In the genomic region with DNA sequence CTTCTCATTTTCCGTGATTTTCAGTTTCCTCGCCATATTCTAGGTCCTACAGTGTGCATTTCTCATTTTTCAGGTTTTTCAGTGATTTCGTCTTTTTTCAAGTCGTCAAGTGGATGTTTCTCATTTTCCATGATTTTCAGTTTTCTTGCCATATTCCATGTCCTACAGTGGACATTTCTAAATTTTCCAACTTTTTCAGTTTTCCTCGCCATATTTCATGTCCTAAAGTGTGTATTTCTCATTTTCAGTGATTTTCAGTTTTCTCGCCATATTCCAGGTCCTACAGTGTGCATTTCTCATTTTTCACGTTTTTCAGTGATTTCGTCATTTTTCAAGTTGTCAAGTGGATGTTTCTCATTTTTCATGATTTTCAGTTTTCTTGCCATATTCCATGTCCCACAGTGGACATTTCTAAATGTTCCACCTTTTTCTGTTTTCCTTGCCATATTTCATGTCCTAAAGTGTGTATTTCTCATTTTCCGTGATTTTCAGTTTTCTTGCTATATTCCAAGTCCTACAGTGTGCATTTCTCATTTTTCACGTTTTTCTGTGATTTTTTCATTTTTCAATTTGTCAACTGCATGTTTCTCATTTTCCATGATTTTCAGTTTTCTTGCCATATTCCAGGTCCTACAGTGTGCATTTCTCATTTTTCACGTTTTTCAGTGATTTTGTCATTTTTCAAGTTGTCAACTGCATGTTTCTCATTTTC, we compare ENCODE assay signal across 7 mouse cellular contexts. TPM values are rescaled to one million over a fixed set of nuclear protein-coding genes. Genes with fewer than 3 reads are reported as not detected.
A peak's percentile ranks its signal among the peaks of the same experiment; 100 is the strongest.
DNase-seq lines count a peak whose midpoint lies in the region; ATAC-seq and TF ChIP-seq lines count a peak whose summit lies in the region.
"Not testable (repeated sequence)": the region's sequence is repeated elsewhere in the genome, so short reads cannot be mapped to it uniquely, and the experiment has no call there.

No protein-coding gene starts in this region.

- not testable (repeated sequence) for H3K4me2 ChIP-seq in midbrain, embryonic 11.5 days

- not testable (repeated sequence) for H3K27ac ChIP-seq in kidney, adult 2 months (ENCODE audit: insufficient read depth, low read depth, low read length); midbrain, embryonic 11.5 days (ENCODE audit: low read depth, low read length)

- TF ChIP-seq CTCF in kidney, adult 2 months (conservative IDR thresholded peaks at IDR 0.05; ENCODE audit: insufficient read depth, insufficient read length, low read depth, low read length): not testable (repeated sequence)

- TF ChIP-seq POLR2A in kidney, adult 2 months (IDR thresholded peaks at IDR 0.05; ENCODE audit: low read depth, low read length): not testable (repeated sequence)

- H3K36me3 ChIP-seq in kidney, adult 2 months (ENCODE audit: control insufficient read depth, insufficient read depth, low read length); midbrain, embryonic 11.5 days (ENCODE audit: control insufficient read depth, insufficient read depth, low read length): not testable (repeated sequence)

- H3K27me3 ChIP-seq in kidney, adult 2 months (replicated peaks; ENCODE audit: control insufficient read depth, insufficient read depth, low read length); midbrain, embryonic 11.5 days (ENCODE audit: control insufficient read depth, insufficient read depth, low read length): not testable (repeated sequence)

- not testable (repeated sequence) for H3K4me3 ChIP-seq in kidney, adult 2 months (ENCODE audit: insufficient read depth, low read depth, low read length); midbrain, embryonic 11.5 days (ENCODE audit: low read depth, low read length)

- not testable (repeated sequence) for H3K9ac ChIP-seq in midbrain, embryonic 11.5 days (ENCODE audit: low read length)

- WGBS in kidney, adult 2 months: 72% methylated on average over 9 of the region's 11 CpGs
- WGBS in midbrain, embryonic 11.5 days: 59% methylated on average over 8 of the region's 11 CpGs

- not testable (repeated sequence) for H3K4me1 ChIP-seq in kidney, adult 2 months (ENCODE audit: control insufficient read depth, insufficient read depth, low read length); midbrain, embryonic 11.5 days (ENCODE audit: control insufficient read depth, insufficient read depth, low read length)

- intact Hi-C loops in left cerebral cortex, postnatal 4 days (cut with DNase I): not testable (repeated sequence)

- 0 out of 2 replicates have a peak, but pooled peaks have one; percentile 55 for ATAC-seq in erythroblast, adult 5-6 weeks (replicated peaks; ENCODE audit: low FRiP score, poor library complexity, severe bottlenecking)
- ATAC-seq in midbrain, embryonic 11.5 days (ENCODE audit: low FRiP score): peak; percentile 87

- H3K9me3 ChIP-seq in midbrain, embryonic 11.5 days (ENCODE audit: control insufficient read depth, low read length): not testable (repeated sequence)

- peak; percentile 2 to 92 for DNase-seq in adrenal gland, postnatal 36 days
- peak; percentile 100 for DNase-seq in heart, adult 9 months (ENCODE audit: low spot score in 2 of 2)
- DNase-seq in kidney, adult 2 months: peak; percentile 99
- DNase-seq in left cerebral cortex, postnatal 4 days: peak; percentile 80
- DNase-seq in midbrain, embryonic 11.5 days (ENCODE audit: low spot score, missing footprints): peak; percentile 91
- DNase-seq in spleen, adult 12 weeks (ENCODE audit: low spot score): peak; percentile 100

RNA-seq across cellular contexts. Expression of gene Gm11168, which starts 1.0 kb away (rescaled TPM):
- not detected for total RNA-seq in adrenal gland, postnatal 36 days (2021)
- 3.8 and 12.3 TPM in 2 replicates for total RNA-seq in erythroblast, adult 5-6 weeks (2015; ENCODE audit: low replicate concordance)
- total RNA-seq in erythroblast, adult 5-6 weeks (2017; ENCODE audit: low replicate concordance): 8.1 and 36.2 TPM in 2 replicates
- not detected in 2 replicates for polyA plus RNA-seq in kidney, adult 2 months (2012; rRNA removed)
- total RNA-seq in left cerebral cortex, postnatal 4 days (2021): not detected
- 0.34 TPM in 1 of 2 replicates, not detected in the other for polyA plus RNA-seq in midbrain, embryonic 11.5 days (2014; fragmentation: Nextera tagmentation; extraction: Ambion mirVana)

RNA-seq across cellular contexts. Expression of gene Gm10722, which starts 1.4 kb away (rescaled TPM):
- total RNA-seq in adrenal gland, postnatal 36 days (2021): not detected
- not detected in 2 replicates for total RNA-seq in erythroblast, adult 5-6 weeks (2015; ENCODE audit: low replicate concordance)
- 10.9 and 17.0 TPM in 2 replicates for total RNA-seq in erythroblast, adult 5-6 weeks (2017; ENCODE audit: low replicate concordance)
- not detected in 2 replicates for polyA plus RNA-seq in kidney, adult 2 months (2012; rRNA removed)
- total RNA-seq in left cerebral cortex, postnatal 4 days (2021): not detected
- polyA plus RNA-seq in midbrain, embryonic 11.5 days (2014; fragmentation: Nextera tagmentation; extraction: Ambion mirVana): not detected in 2 replicates

RNA-seq across cellular contexts. Expression of gene Gm10721, which starts 10.8 kb away (rescaled TPM):
- total RNA-seq in adrenal gland, postnatal 36 days (2021): 1 to 10 TPM in 1 of 2 experiments, under 1 TPM in 1; 0.49 to 1.6 TPM
- total RNA-seq in erythroblast, adult 5-6 weeks (2015; ENCODE audit: low replicate concordance): 6.5 and 7.5 TPM in 2 replicates
- 19.3 and 30.7 TPM in 2 replicates for total RNA-seq in erythroblast, adult 5-6 weeks (2017; ENCODE audit: low replicate concordance)
- polyA plus RNA-seq in kidney, adult 2 months (2012; rRNA removed): not detected in 2 replicates
- 1 to 10 TPM in 1 of 2 experiments, under 1 TPM in 1; 0.86 to 1.8 TPM for total RNA-seq in left cerebral cortex, postnatal 4 days (2021)
- polyA plus RNA-seq in midbrain, embryonic 11.5 days (2014; fragmentation: Nextera tagmentation; extraction: Ambion mirVana): not detected in 2 replicates

RNA-seq across cellular contexts. Expression of gene Gm10720, which starts 13.3 kb away (rescaled TPM):
- not detected for total RNA-seq in adrenal gland, postnatal 36 days (2021)
- 2.9 TPM in 1 of 2 replicates, not detected in the other for total RNA-seq in erythroblast, adult 5-6 weeks (2015; ENCODE audit: low replicate concordance)
- total RNA-seq in erythroblast, adult 5-6 weeks (2017; ENCODE audit: low replicate concordance): 1.7 and 10.6 TPM in 2 replicates
- polyA plus RNA-seq in kidney, adult 2 months (2012; rRNA removed): not detected in 2 replicates
- total RNA-seq in left cerebral cortex, postnatal 4 days (2021): not detected
- polyA plus RNA-seq in midbrain, embryonic 11.5 days (2014; fragmentation: Nextera tagmentation; extraction: Ambion mirVana): not detected in 2 replicates

RNA-seq across cellular contexts. Expression of gene Gm10719, which starts 15.1 kb away (rescaled TPM):
- total RNA-seq in adrenal gland, postnatal 36 days (2021): 1 to 10 TPM; 3.0 to 4.3 TPM
- total RNA-seq in erythroblast, adult 5-6 weeks (2015; ENCODE audit: low replicate concordance): 2.9 and 39.8 TPM in 2 replicates
- 68.4 and 134 TPM in 2 replicates for total RNA-seq in erythroblast, adult 5-6 weeks (2017; ENCODE audit: low replicate concordance)
- polyA plus RNA-seq in kidney, adult 2 months (2012; rRNA removed): not detected in 2 replicates
- total RNA-seq in left cerebral cortex, postnatal 4 days (2021): 1 to 10 TPM; 1.8 to 3.5 TPM
- 0.29 and 0.37 TPM in 2 replicates for polyA plus RNA-seq in midbrain, embryonic 11.5 days (2014; fragmentation: Nextera tagmentation; extraction: Ambion mirVana)

Comparison
In these comparisons a context has a peak if more than half of its experiments do, and no peak if none do; other contexts are left out.
1. DNase-seq: peak in every context shown above with its lines; median percentile 100 in heart, adult 9 months; 100 in spleen, adult 12 weeks; 99 in kidney, adult 2 months; 91 in midbrain, embryonic 11.5 days; 80 in left cerebral cortex, postnatal 4 days; 47 in adrenal gland, postnatal 36 days.